Mouse (Mus musculus) Patski (cell line): ENCODE measurements at regions not wholly inside any gene's neighbourhood (a gene's known extent, or its start where the extent isn't known, plus 50 kb on each side); places are given as distances from the start of the nearest gene placed in this dataset.

Experiments
- ATAC-seq: fragments of 100-300 bp; one replicate; pipeline ENCODE4 v1.8.0; 2021
- CTCF ChIA-PET: fragments of 350-600 bp; sonication (Branson Sonifier 250); formaldehyde crosslinking; loops from one replicate; lab custom pipeline; 2022; ENCODE audit warnings: inconsistent platforms; lab: Charles Lee
- POLR2A ChIA-PET: fragments of 350-600 bp; sonication (Branson Sonifier 250); formaldehyde crosslinking; loops from one replicate; lab custom pipeline; 2022; ENCODE audit warnings: antibody characterized with exemption, inconsistent platforms; lab: Charles Lee
- DNase-seq: peaks from one replicate; pipeline ENCODE4 v3.0.0-alpha.2; 2011; ENCODE audit warnings: low read depth, low spot score
- H3K27me3 ChIP-seq: fragments of 371-371 bp; one replicate; pipeline ENCODE4 v1.5.1; 2021
- CTCF ChIP-seq: fragments of 100-300 bp; IDR thresholded peaks from one replicate; pipeline ENCODE4 v1.5.1; 2021
- in situ Hi-C: fragments of 300-500 bp; cut with MboI; formaldehyde crosslinking; loops from 3 replicates; pipeline ENCODE4 v1.11.1; 2018; ENCODE audit warnings: low pct_unique_long_range_greater_than_20kb, mixed read lengths

- in situ Hi-C loops: no loop called here
- no peak for DNase-seq
These were observed 60.6 kb upstream of the Irf2bp2 start for GRCm38 (mm10) chr8:126654353-126654752.

GRCm38 (mm10) chr8:126652151-126652550 lies 58.4 kb upstream of the Irf2bp2 start:
- no peaks in the 10 kb centered on the region for H3K27me3 ChIP-seq
- CTCF ChIA-PET: interaction anchor here (1.9 kb wide), 1 partner anchor 14 kb away, joined by 5 read pairs; no protein-coding TSS in a partner anchor
- no peak for TF ChIP-seq CTCF
- DNase-seq (no peak), ATAC-seq (no peak)
- in situ Hi-C loops: no loop called here
- POLR2A ChIA-PET: interaction anchor here (1.0 kb wide), 1 partner anchor 10 kb away, joined by 3 read pairs; no protein-coding TSS in a partner anchor

More at GRCm38 (mm10) chr8:126654353-126654752, 60.6 kb upstream of the Irf2bp2 start:
- no peak for TF ChIP-seq CTCF
- no peaks in the 10 kb centered on the region for H3K27me3 ChIP-seq
- CTCF ChIA-PET: interaction anchor here (0.9 kb wide), 1 partner anchor 13 kb away, joined by 3 read pairs; no protein-coding TSS in a partner anchor
- POLR2A ChIA-PET: no interaction called here
- no peak for ATAC-seq

GRCm38 (mm10) chr8:126650945-126651344 lies 57.2 kb upstream of the Irf2bp2 start:
- TF ChIP-seq CTCF: no peak
- ATAC-seq: no peak
- in situ Hi-C loops: no loop called here
- ChIA-PET POLR2A (interaction anchor here (0.6 kb wide), 1 partner anchor 13 kb away, joined by 3 read pairs; no protein-coding TSS in a partner anchor), CTCF (no interaction called here)
- no peaks in the 10 kb centered on the region for H3K27me3 ChIP-seq
- no peak for DNase-seq

GRCm38 (mm10) chr8:126649305-126649704 lies 55.5 kb upstream of the Irf2bp2 start:
- in situ Hi-C loops: no loop called here
- DNase-seq (no peak), ATAC-seq (peak; percentile 47)
- no peak for TF ChIP-seq CTCF
- POLR2A ChIA-PET: interaction anchor here (0.9 kb wide), 1 partner anchor 51 kb away, joined by 4 read pairs; no protein-coding TSS in a partner anchor
- CTCF ChIA-PET: interaction anchor here (0.8 kb wide), 1 partner anchor 86 kb away, joined by 3 read pairs; no protein-coding TSS in a partner anchor
- H3K27me3 ChIP-seq: no peaks in the 10 kb centered on the region

- POLR2A ChIA-PET: no interaction called here
- no peak for DNase-seq
- no peak for ATAC-seq
These were observed 53.6 kb upstream of the Irf2bp2 start for GRCm38 (mm10) chr8:126647350-126647749.

GRCm38 (mm10) chr8:126646604-126647311 lies 53.0 kb upstream of the Irf2bp2 start:
- CTCF ChIA-PET: interaction anchor here (1.5 kb wide), 1 partner anchor 17 kb away, joined by 3 read pairs; no protein-coding TSS in a partner anchor
- H3K27me3 ChIP-seq: no peaks in the 10 kb centered on the region
- in situ Hi-C loops: no loop called here
- DNase-seq (no peak), ATAC-seq (no peak)
- POLR2A ChIA-PET: no interaction called here
- TF ChIP-seq CTCF: no peak

More at GRCm38 (mm10) chr8:126647350-126647749, 53.6 kb upstream of the Irf2bp2 start:
- CTCF ChIA-PET: no interaction called here
- no peaks in the 10 kb centered on the region for H3K27me3 ChIP-seq
- in situ Hi-C loops: no loop called here
- no peak for TF ChIP-seq CTCF

GRCm38 (mm10) chr8:126644179-126644578 lies 50.4 kb upstream of the Irf2bp2 start:
- no peak for ATAC-seq
- in situ Hi-C loops: no loop called here
- H3K27me3 ChIP-seq: no peaks in the 10 kb centered on the region
- no peak for DNase-seq
- ChIA-PET CTCF (interaction anchor here (1.4 kb wide), 1 partner anchor 11 kb away, joined by 3 read pairs; no protein-coding TSS in a partner anchor), POLR2A (no interaction called here)
- TF ChIP-seq CTCF: no peak
